Mouse (Mus musculus) lung, embryonic 14.5 days (tissue): ENCODE measurements around the gene Gm20390. TPM values are rescaled to one million over a fixed set of nuclear protein-coding genes. Genes with fewer than 3 reads are reported as not detected.

ENCODE experiments used
- ATAC-seq: fragments of 200-750 bp; cut with Nextera tagmentation; 2 replicates; pipeline ENCODE4 v1.8.0; 2017; ENCODE audit warnings: mild to moderate bottlenecking, moderate TSS enrichment, moderate library complexity; ENCODE audit not compliant: insufficient read depth
- DNase-seq: peaks from one replicate; pipeline ENCODE4 v3.0.0-alpha.2; 2015
- H3K27ac ChIP-seq: fragments of 300-500 bp; sonication (generic); 2 replicates; pipeline ENCODE4 v1.5.1; 2014; ENCODE audit warnings: low read depth, mild to moderate bottlenecking, moderate library complexity
- H3K27me3 ChIP-seq: fragments of 300-500 bp; sonication (generic); 2 replicates; pipeline ENCODE4 v1.6.1; 2014; ENCODE audit warnings: low read length, control low read depth; ENCODE audit not compliant: insufficient read depth
- H3K36me3 ChIP-seq: fragments of 300-500 bp; sonication (generic); 2 replicates; pipeline ENCODE4 v1.6.1; 2014; ENCODE audit warnings: control low read depth; ENCODE audit not compliant: insufficient read depth
- H3K4me1 ChIP-seq: fragments of 300-500 bp; sonication (generic); 2 replicates; pipeline ENCODE4 v1.6.1; 2014; ENCODE audit warnings: antibody characterized with exemption, control low read depth; ENCODE audit not compliant: insufficient read depth
- H3K4me2 ChIP-seq: fragments of 300-500 bp; sonication (generic); 2 replicates; pipeline ENCODE4 v1.6.1; 2014; ENCODE audit warnings: mild to moderate bottlenecking
- H3K4me3 ChIP-seq: fragments of 300-500 bp; sonication (generic); 2 replicates; pipeline ENCODE4 v1.5.1; 2014; ENCODE audit warnings: low read depth, low read length
- H3K9ac ChIP-seq: fragments of 300-500 bp; sonication (generic); 2 replicates; pipeline ENCODE4 v1.6.1; 2014
- H3K9me3 ChIP-seq: fragments of 300-500 bp; sonication (generic); 2 replicates; pipeline ENCODE4 v1.6.1; 2016; ENCODE audit warnings: low read depth, low read length, control low read depth
- CTCF ChIP-seq: IDR thresholded peaks from 2 replicates; pipeline ENCODE4 v1.5.1; 2016; ENCODE audit warnings: antibody characterized with exemption, low read depth
- WGBS: fragments of 180-500 bp; shearing (Covaris S2); extraction: QIAGEN DNeasy Blood & Tissue Kit; methylation state at CpG from one replicate; pipeline ENCODE4 v1.1.7; 2014; 5-methylcytosine and 5-hydroxymethylcytosine counted together
- polyA plus RNA-seq: library from polyadenylated mRNA; unstranded; fragments of >200 nt; fragmentation: Nextera tagmentation; extraction: Ambion mirVana; gene quantifications from 2 replicates; pipeline ENCODE4 v1.2.1, GENCODE M21; 2014

Gene Gm20390
- polyA plus RNA-seq, 1 experiment from 2014 or later, result 438 TPM

DNA sequence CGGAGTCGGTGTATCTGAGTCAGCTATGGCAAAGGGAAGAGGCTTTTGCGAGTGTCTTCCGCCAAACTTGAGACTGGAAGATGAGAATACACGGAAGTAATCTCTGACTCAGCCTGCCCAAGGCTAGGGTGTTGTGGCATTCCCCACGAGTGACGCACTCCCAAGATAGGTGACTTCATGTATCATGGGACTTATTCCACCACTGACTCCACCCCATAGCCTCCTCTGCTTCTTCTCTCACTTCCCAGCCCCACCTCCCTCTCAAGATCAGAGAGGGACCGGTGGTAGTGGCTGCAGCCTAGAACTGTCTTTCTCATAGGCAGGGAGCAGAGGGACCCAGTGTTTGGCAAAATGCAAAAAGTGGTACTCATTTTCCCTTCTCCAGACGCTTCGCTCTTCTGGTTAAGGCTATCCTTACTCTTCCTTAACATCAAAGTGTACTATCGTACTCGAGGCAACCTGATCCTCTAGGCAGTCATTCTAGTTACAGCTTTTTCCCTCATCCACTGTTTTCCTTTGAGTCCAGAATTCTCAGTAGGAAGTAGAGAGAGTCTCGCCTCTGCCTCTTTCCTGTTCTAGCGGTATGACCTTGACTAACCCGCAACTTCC is 27.1 kb upstream of the Gm20390 start:
- Histone ChIP-seq H3K4me1 (peaks cover 2% of the 10 kb centered on the region; the same call in 1 of the 2 replicates), H3K27ac (peak overlapping the region; percentile 97), H3K4me2 (peak overlapping the region; percentile 82), H3K27me3 (no peaks in the 10 kb centered on the region), H3K4me3 (peak overlapping the region; percentile 96), H3K36me3 (0 out of 2 replicates have a peak, but pooled peaks cover 3% of the 10 kb centered on the region), H3K9ac (peak overlapping the region; percentile 69), H3K9me3 (no peaks in the 10 kb centered on the region)
- ATAC-seq (peak; percentile 72), DNase-seq (peak; percentile 75)
- no peak for TF ChIP-seq CTCF
- WGBS, result 4% methylated on average over 15 of the region's 15 CpGs

DNA sequence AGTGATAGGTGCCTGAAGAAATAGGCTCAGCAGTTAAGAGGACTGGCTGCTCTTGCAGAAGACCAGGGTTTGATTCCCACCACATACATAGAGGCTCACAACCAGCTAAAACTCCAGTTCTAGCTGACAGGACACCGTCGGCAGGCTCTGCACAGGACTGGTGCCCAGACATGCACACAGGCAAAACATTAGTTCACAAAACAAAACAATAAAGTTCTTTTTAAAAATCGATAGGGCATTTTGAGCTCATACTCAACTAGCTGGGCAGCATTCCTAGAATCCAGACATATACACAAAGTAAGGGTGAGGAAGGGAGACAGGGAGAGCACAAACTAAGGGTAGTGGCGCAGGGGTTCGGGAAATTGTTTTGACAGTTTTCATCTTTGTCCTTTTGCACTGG is 26.4 kb upstream of the Gm20390 start:
- TF ChIP-seq CTCF, result no peak
- DNase-seq (no peak), ATAC-seq (no peak)
- Histone ChIP-seq H3K36me3 (0 out of 2 replicates have a peak, but pooled peaks cover 3% of the 10 kb centered on the region), H3K4me3 (peak overlapping the region; percentile 96), H3K4me1 (peaks cover 2% of the 10 kb centered on the region; the same call in 1 of the 2 replicates), H3K9ac (peak overlapping the region; percentile 69; the same call in 1 of the 2 replicates), H3K9me3 (no peaks in the 10 kb centered on the region), H3K27me3 (no peaks in the 10 kb centered on the region), H3K27ac (peak overlapping the region; percentile 97), H3K4me2 (peak overlapping the region; percentile 82)
- WGBS, result 40% methylated on average over 5 of the region's 5 CpGs

DNA sequence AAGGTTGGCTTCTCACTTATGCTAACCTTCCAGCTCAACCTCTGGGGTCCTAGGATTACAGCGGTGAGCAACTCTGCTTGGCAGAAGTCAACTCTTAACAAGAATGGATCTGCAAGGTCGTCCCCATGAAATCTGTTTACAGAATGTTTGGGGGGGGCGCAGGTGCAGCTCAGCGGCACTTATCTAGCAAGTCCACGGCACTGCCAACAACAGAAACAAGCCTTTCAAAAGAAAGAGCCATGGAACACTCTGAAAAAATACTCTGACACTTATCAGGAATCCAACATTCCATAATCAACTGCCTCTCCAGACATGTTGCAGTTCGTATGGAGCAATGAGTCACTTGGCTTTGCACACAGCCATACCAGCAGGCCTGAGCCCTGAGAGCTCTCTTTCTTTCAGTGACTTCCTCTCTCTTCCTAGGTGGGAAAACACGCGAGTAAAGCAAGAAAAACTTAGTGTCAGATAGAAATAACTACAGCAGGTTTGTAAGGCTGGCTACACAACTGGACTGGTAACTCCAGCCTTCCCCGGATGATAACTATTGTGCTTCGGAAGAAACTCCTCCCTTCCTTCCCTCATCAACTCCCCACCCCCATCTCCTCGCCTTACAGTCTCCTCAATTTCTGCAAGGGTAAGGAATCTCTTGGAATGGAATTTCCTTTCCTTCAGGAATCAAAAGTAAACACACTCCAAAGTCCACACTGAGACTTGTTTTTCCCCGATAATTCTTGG is 20.4 kb upstream of the Gm20390 start:
- peak; percentile 52 for DNase-seq
- peak overlapping the region; percentile 48 for H3K27ac ChIP-seq

DNA sequence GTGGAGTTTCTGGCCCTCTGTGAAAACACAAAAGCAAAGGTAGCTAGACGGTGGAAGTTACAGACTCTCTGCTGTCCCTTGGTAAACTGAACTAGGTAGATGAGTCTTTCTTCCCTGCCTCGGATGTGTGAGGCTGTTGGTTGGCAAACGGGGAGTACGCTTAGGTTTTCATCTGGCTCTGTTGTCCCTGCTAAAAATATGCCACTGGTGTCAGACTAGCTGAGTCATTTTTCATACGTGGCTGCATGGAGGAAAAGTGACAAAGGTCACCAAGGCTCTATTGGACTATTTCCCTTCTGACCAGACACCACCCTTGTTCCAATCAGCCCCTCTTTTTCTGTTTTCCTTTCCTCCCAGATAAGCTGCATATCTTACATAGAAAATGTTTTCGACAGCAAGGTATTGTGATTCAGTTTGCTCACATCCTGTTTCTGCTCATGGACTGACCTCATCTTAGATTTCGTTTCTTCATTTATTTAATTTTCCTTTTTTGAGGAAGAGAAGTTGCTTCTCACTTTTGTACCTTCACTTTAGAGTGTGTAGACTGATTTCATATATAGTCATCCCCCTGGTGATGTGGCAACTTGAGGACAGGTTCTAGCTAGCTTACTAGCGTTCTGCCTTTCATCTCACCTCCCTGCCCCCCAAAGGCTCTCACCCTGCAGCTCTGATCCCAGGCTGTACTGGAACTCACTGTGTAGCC is 19.7 kb upstream of the Gm20390 start:
- Histone ChIP-seq H3K27me3 (no peaks in the 10 kb centered on the region), H3K4me3 (no peak overlapping the region), H3K4me1 (no peaks in the 10 kb centered on the region; the same call in none of the 2 replicates), H3K9me3 (no peaks in the 10 kb centered on the region), H3K4me2 (no peak overlapping the region), H3K9ac (no peak overlapping the region), H3K36me3 (no peaks in the 10 kb centered on the region), H3K27ac (peak overlapping the region; percentile 48)
- 53% methylated on average over 8 of the region's 8 CpGs for WGBS
- no peak for TF ChIP-seq CTCF
- ATAC-seq (no peak), DNase-seq (no peak)

More for the DNA sequence above, 20.4 kb upstream of the Gm20390 start:
- H3K4me3 ChIP-seq, result no peak overlapping the region
- H3K36me3 ChIP-seq, result no peaks in the 10 kb centered on the region
- 36% methylated on average over 12 of the region's 12 CpGs for WGBS
- no peaks in the 10 kb centered on the region for H3K27me3 ChIP-seq
- peak; percentile 49; the same call in 1 of the 2 replicates for ATAC-seq
- H3K4me2 ChIP-seq, result no peak overlapping the region
- H3K4me1 ChIP-seq, result no peaks in the 10 kb centered on the region; the same call in none of the 2 replicates
- H3K9me3 ChIP-seq, result no peaks in the 10 kb centered on the region
- 0 out of 2 replicates have a peak overlapping the region, but pooled peaks have one; percentile 20 for H3K9ac ChIP-seq
- TF ChIP-seq CTCF, result no peak

DNA sequence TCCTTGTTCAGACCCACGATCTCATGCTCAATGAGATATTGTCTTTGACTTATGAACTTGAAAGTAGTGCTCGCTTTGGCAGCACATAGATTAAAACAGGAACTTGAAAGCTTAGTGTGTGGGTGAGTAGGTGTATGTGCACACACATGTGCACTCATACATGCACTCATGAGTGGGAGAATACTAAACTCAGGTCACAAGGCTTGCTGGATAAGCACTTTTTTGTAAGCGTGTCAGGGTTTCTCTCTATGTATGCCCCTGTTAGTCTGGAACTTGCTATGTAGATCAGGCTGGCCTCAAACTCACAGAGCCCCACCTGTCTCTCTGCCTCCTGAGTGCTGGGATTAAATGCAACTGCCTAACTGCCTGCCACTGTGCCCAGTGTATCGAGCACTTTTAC is 18.9 kb upstream of the Gm20390 start:
- Histone ChIP-seq H3K9ac (no peak overlapping the region), H3K4me2 (no peak overlapping the region), H3K27me3 (no peaks in the 10 kb centered on the region), H3K4me3 (no peak overlapping the region), H3K9me3 (no peaks in the 10 kb centered on the region), H3K36me3 (no peaks in the 10 kb centered on the region), H3K4me1 (no peaks in the 10 kb centered on the region; the same call in none of the 2 replicates), H3K27ac (peak overlapping the region; percentile 48; the same call in 1 of the 2 replicates)
- DNase-seq (no peak), ATAC-seq (no peak)
- no peak for TF ChIP-seq CTCF
- WGBS, result 84% methylated on average over 4 of the region's 4 CpGs

DNA sequence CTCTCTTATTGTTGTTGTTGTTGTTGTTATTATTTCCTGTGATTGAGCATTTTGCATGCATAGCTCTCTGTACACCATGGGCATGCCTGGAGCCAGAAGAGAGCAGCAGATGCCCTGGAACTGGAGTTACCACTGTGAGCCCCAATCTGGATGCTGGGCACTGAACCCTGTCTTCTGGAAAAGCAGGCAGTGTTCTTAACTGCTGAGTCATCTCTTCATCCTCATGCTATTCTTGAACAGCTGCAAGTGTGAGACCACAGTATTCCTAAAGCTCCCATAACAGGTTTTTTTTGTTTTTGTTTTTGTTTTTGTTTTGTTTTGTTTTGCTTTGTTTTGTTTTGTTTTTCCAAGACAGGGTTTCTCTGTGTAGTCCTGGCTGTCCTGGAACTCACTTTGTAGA is 18.2 kb upstream of the Gm20390 start:
- no peaks in the 10 kb centered on the region for H3K9me3 ChIP-seq
- H3K4me1 ChIP-seq, result no peaks in the 10 kb centered on the region; the same call in none of the 2 replicates
- no peaks in the 10 kb centered on the region for H3K36me3 ChIP-seq
- H3K4me3 ChIP-seq, result no peak overlapping the region
- no peak overlapping the region for H3K9ac ChIP-seq
- DNase-seq (no peak), ATAC-seq (no peak)
- no peak overlapping the region for H3K4me2 ChIP-seq
- no peaks in the 10 kb centered on the region for H3K27me3 ChIP-seq
- H3K27ac ChIP-seq, result no peak overlapping the region
- no peak for TF ChIP-seq CTCF
